Mouse (Mus musculus) E14TG2a.4 (cell line): ENCODE measurements around the gene Zfp341.

Source experiments
- CTCF ChIP-seq: conservative IDR thresholded peaks from 2 replicates; pipeline ENCODE4 v1.5.1; 2014; ENCODE audit warnings: low read length
- NANOG ChIP-seq: IDR thresholded peaks from 2 replicates; pipeline ENCODE4 v1.6.1; 2014; ENCODE audit warnings: borderline replicate concordance, low read length, mixed read lengths
- POU5F1 ChIP-seq: IDR thresholded peaks from 2 replicates; pipeline ENCODE4 v1.6.1; 2014; ENCODE audit warnings: low read length, borderline replicate concordance

DNA sequence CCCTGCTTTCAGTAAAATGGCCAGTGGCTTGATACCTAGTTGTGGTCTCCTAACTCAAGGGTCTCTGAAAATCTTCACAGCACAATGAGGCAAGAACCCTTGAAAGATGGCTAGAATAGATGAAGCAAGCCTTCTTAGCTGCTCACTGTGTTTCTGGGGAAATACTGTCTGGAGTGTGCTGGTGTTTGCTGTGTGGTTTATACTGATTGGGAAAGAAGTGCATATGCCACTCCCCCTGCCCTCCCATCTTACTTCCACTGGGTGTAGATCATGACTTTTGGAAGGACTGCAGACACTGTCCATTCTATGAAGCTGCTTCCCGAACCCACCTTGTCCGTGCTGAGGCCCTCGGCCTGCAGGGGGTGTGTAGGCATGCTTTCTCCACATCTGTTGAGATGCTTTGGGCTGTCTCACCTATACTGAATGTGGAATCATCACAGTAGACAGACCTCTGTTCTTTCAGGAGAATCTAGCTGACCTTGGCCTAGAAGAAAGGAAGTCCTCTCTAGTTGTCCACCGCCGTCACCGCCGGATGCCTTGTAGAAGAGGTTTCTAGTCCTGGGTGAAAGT, 71.9 kb downstream of the Zfp341 start:
- TF ChIP-seq CTCF (no peak), NANOG (no peak), POU5F1 (no peak)
